13 mouse cellular contexts compared by ENCODE assay signal in genomic region chr19:5716955-5717354, GRCm38 (mm10). TPM values are rescaled to one million over a fixed set of nuclear protein-coding genes. Genes with fewer than 3 reads are reported as not detected.
A peak's percentile ranks its signal among the peaks of the same experiment; 100 is the strongest.
DNase-seq lines count a peak whose midpoint lies in the region; ATAC-seq lines count a peak whose summit lies in the region.
"Had no signal": no experiment of that assay in that cellular context is flagged by ENCODE, and none has a peak within 500 bp of the region (broad histone marks: within the 10 kb centered on the region; RNA-seq: fewer than 3 reads in every experiment).

No protein-coding gene starts in this region.

- no peak overlapping the region for H3K4me2 ChIP-seq in neural tube, embryonic 13.5 days
- peak overlapping the region; percentile 4; the same call in 1 of the 2 replicates for H3K4me2 ChIP-seq in liver, embryonic 15.5 days
- H3K4me2 ChIP-seq in kidney, embryonic 14.5 days (replicated peaks; ENCODE audit: low read depth, low read length) = no peak overlapping the region

- no peaks in the 10 kb centered on the region for H3K9me3 ChIP-seq in neural tube, embryonic 13.5 days
- no peaks in the 10 kb centered on the region for H3K9me3 ChIP-seq in liver, embryonic 15.5 days (replicated peaks)
- no peaks in the 10 kb centered on the region for H3K9me3 ChIP-seq in kidney, embryonic 14.5 days (ENCODE audit: control insufficient read depth, low read length)

- no peak overlapping the region for H3K27ac ChIP-seq in neural tube, embryonic 13.5 days (replicated peaks)
- no peak overlapping the region for H3K27ac ChIP-seq in liver, embryonic 15.5 days (replicated peaks)
- no peak overlapping the region for H3K27ac ChIP-seq in kidney, embryonic 14.5 days (ENCODE audit: low read depth, low read length)

- H3K27me3 ChIP-seq in neural tube, embryonic 13.5 days = no peaks in the 10 kb centered on the region
- no peaks in the 10 kb centered on the region for H3K27me3 ChIP-seq in liver, embryonic 15.5 days
- no peaks in the 10 kb centered on the region for H3K27me3 ChIP-seq in kidney, embryonic 14.5 days (ENCODE audit: control insufficient read depth, insufficient read depth, low read length)

- no peak overlapping the region for H3K4me3 ChIP-seq in neural tube, embryonic 13.5 days
- H3K4me3 ChIP-seq in liver, embryonic 15.5 days (replicated peaks) = no peak overlapping the region
- no peak overlapping the region for H3K4me3 ChIP-seq in kidney, embryonic 14.5 days (ENCODE audit: low read length)

- 0 out of 2 replicates have a peak overlapping the region, but pooled peaks have one; percentile 26 for H3K9ac ChIP-seq in neural tube, embryonic 13.5 days
- no peak overlapping the region for H3K9ac ChIP-seq in liver, embryonic 15.5 days
- no peak overlapping the region for H3K9ac ChIP-seq in kidney, embryonic 14.5 days (ENCODE audit: low read depth, low read length)
- H3K9ac ChIP-seq: lung, embryonic 14.5 days had no signal

- WGBS in neural tube, embryonic 13.5 days = 61% methylated on average over 10 of the region's 10 CpGs
- 78% methylated on average over 10 of the region's 10 CpGs for WGBS in liver, embryonic 15.5 days (ENCODE audit: insufficient replicate concordance)
- 65% methylated on average over 10 of the region's 10 CpGs for WGBS in kidney, embryonic 14.5 days

- ATAC-seq in neural tube, embryonic 13.5 days (ENCODE audit: low read depth) = no peak
- ATAC-seq in liver, embryonic 15.5 days (ENCODE audit: insufficient read depth) = no peak
- no peak for ATAC-seq in kidney, embryonic 14.5 days (ENCODE audit: low FRiP score, low TSS enrichment)

- H3K36me3 ChIP-seq in neural tube, embryonic 13.5 days = peaks cover 94% of the 10 kb centered on the region
- H3K36me3 ChIP-seq in liver, embryonic 15.5 days (replicated peaks) = peaks cover 100% of the 10 kb centered on the region
- peaks cover 33% of the 10 kb centered on the region for H3K36me3 ChIP-seq in kidney, embryonic 14.5 days (ENCODE audit: control insufficient read depth, insufficient read depth, low read length)

- DNase-seq in gastrocnemius, postnatal 10 days = peak; percentile 25
- DNase-seq in gastrocnemius, adult 18-20 months (ENCODE audit: low spot score) = no peak
- DNase-seq in neural tube, embryonic 10.5 days (ENCODE audit: extremely low spot score, low spot score) = no peak
- DNase-seq in thymus, postnatal 10 days (ENCODE audit: low spot score in 2 of 2) = no peak
- DNase-seq: cerebellum, adult 9-10 months; gastrocnemius, postnatal 14 days; spleen, adult 18-20 months had no signal

- H3K4me1 ChIP-seq in neural tube, embryonic 13.5 days (replicated peaks) = peaks cover 29% of the 10 kb centered on the region
- H3K4me1 ChIP-seq in liver, embryonic 15.5 days (replicated peaks) = peaks cover 97% of the 10 kb centered on the region
- H3K4me1 ChIP-seq in kidney, embryonic 14.5 days (ENCODE audit: control insufficient read depth, insufficient read depth, low read length) = peaks cover 9% of the 10 kb centered on the region; the same call in 1 of the 2 replicates

RNA-seq across cellular contexts. Expression of gene Ehbp1l1, which starts 9.2 kb away (rescaled TPM):
- 100 to 1,000 TPM; 280 to 285 TPM for total RNA-seq in gastrocnemius, postnatal 10 days (2021)
- 100 to 1,000 TPM; 210 to 241 TPM for total RNA-seq in gastrocnemius, adult 18-20 months (2021)
- 8.3 and 9.6 TPM in 2 replicates for polyA plus RNA-seq in neural tube, embryonic 13.5 days (2015; fragmentation: Nextera tagmentation; extraction: Ambion mirVana)
- 110 and 121 TPM in 2 replicates for polyA plus RNA-seq in liver, embryonic 15.5 days (2015; fragmentation: Nextera tagmentation; extraction: Ambion mirVana)
- 8.8 and 11.5 TPM in 2 replicates for polyA plus RNA-seq in kidney, embryonic 14.5 days (2014; fragmentation: Nextera tagmentation; extraction: Ambion mirVana)

RNA-seq across cellular contexts. Expression of gene Fam89b, which starts 12.5 kb away (rescaled TPM):
- 10 to 100 TPM; 43.1 to 44.9 TPM for total RNA-seq in gastrocnemius, postnatal 10 days (2021)
- 10 to 100 TPM; 20.1 to 21.3 TPM for total RNA-seq in gastrocnemius, adult 18-20 months (2021)
- 186 and 194 TPM in 2 replicates for polyA plus RNA-seq in neural tube, embryonic 13.5 days (2015; fragmentation: Nextera tagmentation; extraction: Ambion mirVana)
- 39.3 and 39.8 TPM in 2 replicates for polyA plus RNA-seq in liver, embryonic 15.5 days (2015; fragmentation: Nextera tagmentation; extraction: Ambion mirVana)
- 92.8 and 114 TPM in 2 replicates for polyA plus RNA-seq in kidney, embryonic 14.5 days (2014; fragmentation: Nextera tagmentation; extraction: Ambion mirVana)

RNA-seq across cellular contexts. Expression of gene Kcnk7, which starts 12.8 kb away (rescaled TPM):
- not detected for total RNA-seq in gastrocnemius, postnatal 10 days (2021)
- total RNA-seq in gastrocnemius, adult 18-20 months (2021) = not detected
- not detected in 2 replicates for polyA plus RNA-seq in neural tube, embryonic 13.5 days (2015; fragmentation: Nextera tagmentation; extraction: Ambion mirVana)
- 0.15 and 0.28 TPM in 2 replicates for polyA plus RNA-seq in liver, embryonic 15.5 days (2015; fragmentation: Nextera tagmentation; extraction: Ambion mirVana)
- polyA plus RNA-seq in kidney, embryonic 14.5 days (2014; fragmentation: Nextera tagmentation; extraction: Ambion mirVana) = 0.39 and 0.42 TPM in 2 replicates
- total RNA-seq: gastrocnemius, postnatal 14 days; left cerebral cortex, postnatal 25 days had no signal
- polyA plus RNA-seq: brain, embryonic 14.5 days had no signal

RNA-seq across cellular contexts. Expression of gene Ltbp3, which starts 23.7 kb away (rescaled TPM):
- 100 to 1,000 TPM in 1 of 2 experiments, 10 to 100 TPM in 1; 88.0 to 113 TPM for total RNA-seq in gastrocnemius, postnatal 10 days (2021)
- 10 to 100 TPM; 41.4 to 45.4 TPM for total RNA-seq in gastrocnemius, adult 18-20 months (2021)
- 16.0 and 17.0 TPM in 2 replicates for polyA plus RNA-seq in neural tube, embryonic 13.5 days (2015; fragmentation: Nextera tagmentation; extraction: Ambion mirVana)
- 1.2 and 3.4 TPM in 2 replicates for polyA plus RNA-seq in liver, embryonic 15.5 days (2015; fragmentation: Nextera tagmentation; extraction: Ambion mirVana)
- 14.9 and 27.1 TPM in 2 replicates for polyA plus RNA-seq in kidney, embryonic 14.5 days (2014; fragmentation: Nextera tagmentation; extraction: Ambion mirVana)

RNA-seq across cellular contexts. Expression of gene Pcnx3, which starts 28.2 kb away (rescaled TPM):
- 10 to 100 TPM; 19.5 to 32.5 TPM for total RNA-seq in gastrocnemius, postnatal 10 days (2021)
- total RNA-seq in gastrocnemius, adult 18-20 months (2021) = 10 to 100 TPM; 12.5 to 13.8 TPM
- polyA plus RNA-seq in neural tube, embryonic 13.5 days (2015; fragmentation: Nextera tagmentation; extraction: Ambion mirVana) = 23.0 TPM in 2 replicates
- polyA plus RNA-seq in liver, embryonic 15.5 days (2015; fragmentation: Nextera tagmentation; extraction: Ambion mirVana) = 9.2 and 12.1 TPM in 2 replicates
- 31.2 and 35.4 TPM in 2 replicates for polyA plus RNA-seq in kidney, embryonic 14.5 days (2014; fragmentation: Nextera tagmentation; extraction: Ambion mirVana)
